18 mouse cellular contexts compared by ENCODE assay signal in the genomic region with DNA sequence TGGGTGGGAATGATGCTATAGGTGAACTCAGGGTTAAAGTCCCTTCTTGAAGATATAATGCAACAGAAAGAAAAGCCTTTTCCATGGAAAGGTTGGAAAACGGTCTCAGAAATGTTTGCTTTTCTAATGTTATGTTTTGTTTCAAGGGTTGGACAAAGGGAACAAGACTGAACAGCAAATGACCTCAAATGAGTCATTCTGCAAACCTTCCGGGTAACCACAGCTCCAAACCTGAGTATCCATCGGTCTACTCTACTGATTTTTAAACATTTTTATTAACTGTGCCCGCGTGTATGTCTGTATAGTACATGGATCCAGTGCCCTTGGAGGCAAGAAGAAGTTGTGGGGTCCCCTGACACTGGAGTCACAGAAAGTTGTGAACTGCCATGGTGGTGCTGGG.
"Had no signal": no experiment of that assay in that cellular context is flagged by ENCODE, and none has a peak within 500 bp of the region (broad histone marks: within the 10 kb centered on the region; RNA-seq: fewer than 3 reads in every experiment).

No protein-coding gene starts in this region.

- H3K4me1 ChIP-seq: megakaryocyte, embryonic 14.5 days had no signal

- H3K4me3 ChIP-seq: lung, embryonic 15.5 days; megakaryocyte, embryonic 14.5 days; midbrain, embryonic 13.5 days; midbrain, embryonic 15.5 days; neural tube, embryonic 12.5 days had no signal

- H3K27ac ChIP-seq: lung, embryonic 15.5 days; macrophage; midbrain, embryonic 13.5 days; midbrain, embryonic 15.5 days; neural tube, embryonic 12.5 days had no signal

- DNase-seq: liver, postnatal 0 days; lung, adult 2 months; lung, postnatal 14 days; lung, postnatal 36 days; right cerebral cortex, postnatal 25 days; right cerebral cortex, postnatal 4 days; spleen, adult 18-20 months; thymus, adult 2 months; thymus, postnatal 25 days; thymus, postnatal 4 days had no signal

- ATAC-seq: liver, postnatal 0 days; lung, postnatal 0 days; midbrain, embryonic 13.5 days; midbrain, embryonic 15.5 days had no signal

- H3K4me2 ChIP-seq: lung, embryonic 15.5 days; midbrain, embryonic 11.5 days; midbrain, embryonic 13.5 days; midbrain, embryonic 15.5 days; neural tube, embryonic 12.5 days had no signal

- H3K9ac ChIP-seq: liver, postnatal 0 days; lung, embryonic 15.5 days; midbrain, embryonic 13.5 days; midbrain, embryonic 15.5 days; neural tube, embryonic 12.5 days had no signal

- H3K27me3 ChIP-seq: lung, embryonic 15.5 days; midbrain, embryonic 13.5 days; midbrain, embryonic 15.5 days; neural tube, embryonic 12.5 days had no signal

- H3K9me3 ChIP-seq: lung, embryonic 15.5 days; midbrain, embryonic 13.5 days; midbrain, embryonic 15.5 days; neural tube, embryonic 12.5 days had no signal
